Mouse (Mus musculus): ENCODE measurements around the gene Rps6ka3. TPM values are rescaled to one million over a fixed set of nuclear protein-coding genes. Genes with fewer than 3 reads are reported as not detected.
A peak's percentile ranks its signal among the peaks of the same experiment; 100 is the strongest.

Gene Rps6ka3
- polyA plus RNA-seq, 1 experiment: 27.5 TPM

GRCm38 (mm10) chrX:159256040-159256852, 46.1 kb downstream of the Rps6ka3 start:
- peak overlapping the region; percentile 62; the same call in 1 of the 2 replicates for H3K27ac ChIP-seq (ENCODE audit: control insufficient read depth, insufficient read depth, low read length)
- no peak for TF ChIP-seq POLR2A (IDR thresholded peaks at IDR 0.05; ENCODE audit: control insufficient read depth, extremely low read depth, insufficient read depth, low read length, poor library complexity)
- no peak for TF ChIP-seq CTCF (IDR thresholded peaks at IDR 0.05; ENCODE audit: borderline replicate concordance, control insufficient read depth, extremely low read depth, insufficient read depth, low read length, poor library complexity)
- peak; percentile 14 for DNase-seq
- peak overlapping the region; percentile 95 for H3K4me3 ChIP-seq (ENCODE audit: control insufficient read depth, insufficient read depth, low read length)
- 1% methylated on average over 35 of the region's 57 CpGs for WGBS
- H3K36me3 ChIP-seq (ENCODE audit: control insufficient read depth, insufficient read depth, low read length): no peaks in the 10 kb centered on the region
- no peaks in the 10 kb centered on the region for H3K27me3 ChIP-seq (ENCODE audit: control insufficient read depth, insufficient read depth, low read length)
- no peaks in the 10 kb centered on the region for H3K4me1 ChIP-seq (replicated peaks; ENCODE audit: control insufficient read depth, insufficient read depth, low read length)

GRCm38 (mm10) chrX:159256921-159257421, 46.9 kb downstream of the Rps6ka3 start:
- Histone ChIP-seq H3K4me1 (replicated peaks; ENCODE audit: control insufficient read depth, insufficient read depth, low read length) (no peaks in the 10 kb centered on the region), H3K27me3 (ENCODE audit: control insufficient read depth, insufficient read depth, low read length) (no peaks in the 10 kb centered on the region), H3K36me3 (ENCODE audit: control insufficient read depth, insufficient read depth, low read length) (no peaks in the 10 kb centered on the region), H3K27ac (ENCODE audit: control insufficient read depth, insufficient read depth, low read length) (peak overlapping the region; percentile 62; the same call in 1 of the 2 replicates), H3K4me3 (ENCODE audit: control insufficient read depth, insufficient read depth, low read length) (peak overlapping the region; percentile 95)
- TF ChIP-seq POLR2A (IDR thresholded peaks at IDR 0.05; ENCODE audit: control insufficient read depth, extremely low read depth, insufficient read depth, low read length, poor library complexity) (no peak), CTCF (IDR thresholded peaks at IDR 0.05; ENCODE audit: borderline replicate concordance, control insufficient read depth, extremely low read depth, insufficient read depth, low read length, poor library complexity) (no peak)
- peak; percentile 19 for DNase-seq
- WGBS: 2% methylated on average over 19 of the region's 20 CpGs

- peak; percentile 30 for DNase-seq
These were observed 54.6 kb downstream of the Rps6ka3 start for GRCm38 (mm10) chrX:159264681-159265080.

GRCm38 (mm10) chrX:159269072-159269471, 59.0 kb downstream of the Rps6ka3 start:
- Histone ChIP-seq H3K27me3 (ENCODE audit: control insufficient read depth, insufficient read depth, low read length) (no peaks in the 10 kb centered on the region), H3K4me1 (replicated peaks; ENCODE audit: control insufficient read depth, insufficient read depth, low read length) (no peaks in the 10 kb centered on the region), H3K27ac (ENCODE audit: control insufficient read depth, insufficient read depth, low read length) (no peak overlapping the region), H3K36me3 (ENCODE audit: control insufficient read depth, insufficient read depth, low read length) (no peaks in the 10 kb centered on the region), H3K4me3 (ENCODE audit: control insufficient read depth, insufficient read depth, low read length) (no peak overlapping the region)
- TF ChIP-seq POLR2A (IDR thresholded peaks at IDR 0.05; ENCODE audit: control insufficient read depth, extremely low read depth, insufficient read depth, low read length, poor library complexity) (no peak), CTCF (IDR thresholded peaks at IDR 0.05; ENCODE audit: borderline replicate concordance, control insufficient read depth, extremely low read depth, insufficient read depth, low read length, poor library complexity) (no peak)
- peak; percentile 34 for DNase-seq

More at GRCm38 (mm10) chrX:159264681-159265080, 54.6 kb downstream of the Rps6ka3 start:
- no peaks in the 10 kb centered on the region for H3K36me3 ChIP-seq (ENCODE audit: control insufficient read depth, insufficient read depth, low read length)
- 74% methylated on average over 3 of the region's 3 CpGs for WGBS
- H3K4me3 ChIP-seq (ENCODE audit: control insufficient read depth, insufficient read depth, low read length): no peak overlapping the region
- H3K4me1 ChIP-seq (replicated peaks; ENCODE audit: control insufficient read depth, insufficient read depth, low read length): no peaks in the 10 kb centered on the region
- no peak overlapping the region for H3K27ac ChIP-seq (ENCODE audit: control insufficient read depth, insufficient read depth, low read length)
- TF ChIP-seq CTCF (IDR thresholded peaks at IDR 0.05; ENCODE audit: borderline replicate concordance, control insufficient read depth, extremely low read depth, insufficient read depth, low read length, poor library complexity): no peak
- no peak for TF ChIP-seq POLR2A (IDR thresholded peaks at IDR 0.05; ENCODE audit: control insufficient read depth, extremely low read depth, insufficient read depth, low read length, poor library complexity)
- H3K27me3 ChIP-seq (ENCODE audit: control insufficient read depth, insufficient read depth, low read length): no peaks in the 10 kb centered on the region

- WGBS: 91% methylated on average over 5 of the region's 5 CpGs
- Histone ChIP-seq H3K4me1 (replicated peaks; ENCODE audit: control insufficient read depth, insufficient read depth, low read length) (no peaks in the 10 kb centered on the region), H3K4me3 (ENCODE audit: control insufficient read depth, insufficient read depth, low read length) (no peak overlapping the region), H3K36me3 (ENCODE audit: control insufficient read depth, insufficient read depth, low read length) (no peaks in the 10 kb centered on the region), H3K27ac (ENCODE audit: control insufficient read depth, insufficient read depth, low read length) (no peak overlapping the region), H3K27me3 (ENCODE audit: control insufficient read depth, insufficient read depth, low read length) (no peaks in the 10 kb centered on the region)
- no peak for DNase-seq
- TF ChIP-seq POLR2A (IDR thresholded peaks at IDR 0.05; ENCODE audit: control insufficient read depth, extremely low read depth, insufficient read depth, low read length, poor library complexity) (no peak), CTCF (IDR thresholded peaks at IDR 0.05; ENCODE audit: borderline replicate concordance, control insufficient read depth, extremely low read depth, insufficient read depth, low read length, poor library complexity) (no peak)
These were observed 76.7 kb downstream of the Rps6ka3 start for GRCm38 (mm10) chrX:159286765-159287164.

GRCm38 (mm10) chrX:159295879-159296278, 85.8 kb downstream of the Rps6ka3 start:
- Histone ChIP-seq H3K4me1 (replicated peaks; ENCODE audit: control insufficient read depth, insufficient read depth, low read length) (no peaks in the 10 kb centered on the region), H3K27ac (ENCODE audit: control insufficient read depth, insufficient read depth, low read length) (no peak overlapping the region), H3K36me3 (ENCODE audit: control insufficient read depth, insufficient read depth, low read length) (no peaks in the 10 kb centered on the region), H3K27me3 (ENCODE audit: control insufficient read depth, insufficient read depth, low read length) (no peaks in the 10 kb centered on the region), H3K4me3 (ENCODE audit: control insufficient read depth, insufficient read depth, low read length) (no peak overlapping the region)
- 100% methylated on average over 1 of the region's 1 CpGs for WGBS
- TF ChIP-seq CTCF (IDR thresholded peaks at IDR 0.05; ENCODE audit: borderline replicate concordance, control insufficient read depth, extremely low read depth, insufficient read depth, low read length, poor library complexity) (no peak), POLR2A (IDR thresholded peaks at IDR 0.05; ENCODE audit: control insufficient read depth, extremely low read depth, insufficient read depth, low read length, poor library complexity) (no peak)
- DNase-seq: no peak
